Mouse (Mus musculus): Measurements from ENCODE around the gene Gpc5. TPM values are rescaled to one million over a fixed set of nuclear protein-coding genes. Genes with fewer than 3 reads are reported as not detected.

Gpc5 gene
- total RNA-seq, 2 experiments from 2014 or later: not detected

- no peak for DNase-seq (ENCODE audit: low spot score)
Measured at GRCm38 (mm10) chr14:116212029-116212428, 1120.0 kb downstream of the Gpc5 start.

DNA sequence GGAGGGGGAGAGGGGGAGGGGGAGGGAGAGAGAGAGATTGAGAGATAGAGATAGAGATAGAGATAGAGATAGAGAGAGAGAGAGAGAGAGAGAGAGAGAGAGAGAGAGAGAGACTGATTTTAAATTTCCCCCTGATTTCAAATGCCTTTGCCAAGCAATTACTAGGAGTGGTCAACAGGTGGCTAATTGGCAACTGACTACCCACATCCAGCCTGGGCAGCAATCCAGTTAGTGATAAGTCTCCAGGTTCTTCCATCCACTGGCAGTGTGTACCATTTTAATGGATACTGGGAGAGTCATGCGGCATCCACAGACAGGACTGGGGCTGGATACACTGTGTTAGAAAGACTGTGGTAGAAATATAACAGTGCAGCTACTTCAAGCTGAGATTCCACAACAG, 1166.1 kb downstream of the Gpc5 start:
- no peak for DNase-seq (ENCODE audit: low spot score)

- no peak for DNase-seq (ENCODE audit: low spot score)
Measured at GRCm38 (mm10) chr14:116308541-116308940, 1216.5 kb downstream of the Gpc5 start.

GRCm38 (mm10) chr14:116317491-116317890, 1225.5 kb downstream of the Gpc5 start:
- DNase-seq (ENCODE audit: low spot score): no peak

DNA sequence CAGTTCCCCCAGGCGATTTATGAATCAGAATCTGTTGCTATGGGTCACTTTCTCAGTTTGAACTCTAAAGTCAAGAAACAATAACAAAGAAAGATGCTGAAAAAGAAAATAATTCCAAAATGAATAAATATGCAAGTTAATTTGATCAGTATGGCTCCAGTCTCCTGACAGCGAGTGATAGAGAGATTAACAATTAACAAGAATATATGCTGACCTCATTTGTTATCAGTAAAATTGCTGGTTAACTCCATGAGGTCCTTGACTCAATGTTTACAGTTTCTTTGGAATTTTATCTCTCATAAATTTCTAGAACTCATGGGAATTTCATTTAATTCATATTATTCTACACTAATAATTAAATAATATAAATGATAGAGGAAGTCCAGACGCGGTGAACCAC, 1244.2 kb downstream of the Gpc5 start:
- DNase-seq (ENCODE audit: low spot score): no peak

DNA sequence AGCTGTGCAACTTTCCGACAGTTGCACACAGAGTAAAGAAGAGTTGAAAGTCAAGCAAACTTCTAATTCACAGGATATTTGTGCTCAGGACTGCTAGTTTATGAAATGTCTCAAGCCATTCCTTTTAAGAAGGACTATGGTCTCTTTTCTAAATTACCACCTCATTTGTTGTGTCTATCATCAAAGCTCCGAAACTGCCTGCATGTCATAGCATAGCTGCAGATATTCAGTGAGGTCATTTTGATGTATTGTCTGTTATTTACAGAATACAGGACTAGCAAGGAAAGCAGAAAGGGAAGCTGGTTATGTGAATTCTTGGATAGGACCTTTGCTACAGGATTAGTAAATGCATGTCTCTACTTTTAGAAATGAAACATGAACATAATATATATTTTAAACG, 1246.4 kb downstream of the Gpc5 start:
- DNase-seq (ENCODE audit: low spot score): no peak

DNA sequence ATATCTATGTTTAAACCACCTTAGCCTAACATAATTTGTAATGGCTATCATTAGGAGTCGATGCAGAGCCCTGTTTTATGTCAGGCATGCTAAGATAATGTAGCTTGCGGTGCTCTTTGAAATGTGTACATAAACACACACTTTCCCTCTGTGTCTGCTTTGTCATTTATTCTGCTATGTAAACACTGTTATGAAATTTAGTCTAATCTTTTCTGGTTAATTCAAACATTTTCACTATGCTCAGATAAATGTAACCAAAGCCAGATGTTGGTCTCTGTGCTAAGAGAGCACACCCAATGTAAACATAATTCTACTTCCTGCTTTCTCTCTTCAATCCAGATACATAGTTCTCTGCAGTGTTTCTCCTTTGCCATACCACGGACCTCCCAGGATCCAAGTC, 1256.5 kb downstream of the Gpc5 start:
- DNase-seq (ENCODE audit: low spot score): no peak

DNA sequence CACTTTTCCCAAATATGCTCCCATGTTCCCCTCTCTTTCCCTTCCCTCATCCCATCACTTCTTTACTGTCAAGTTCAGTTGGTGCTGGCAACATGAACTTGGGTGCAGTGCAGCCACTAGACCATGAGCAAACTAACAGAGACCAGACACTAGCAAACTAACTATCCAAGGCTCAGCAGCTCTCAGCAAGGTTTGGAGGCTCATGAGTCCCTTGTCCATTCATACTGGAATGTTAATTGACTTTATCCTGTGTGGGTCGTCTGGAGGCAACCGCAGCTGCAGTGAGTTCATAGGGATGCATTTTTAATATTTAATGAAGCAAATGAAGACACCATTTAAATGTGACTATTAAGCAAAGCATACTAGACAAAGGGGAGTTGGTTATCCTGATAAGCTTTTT, 1292.6 kb downstream of the Gpc5 start:
- DNase-seq (ENCODE audit: low spot score): no peak

- no peak for DNase-seq (ENCODE audit: low spot score)
Measured at GRCm38 (mm10) chr14:116415511-116415910, 1323.5 kb downstream of the Gpc5 start.

DNA sequence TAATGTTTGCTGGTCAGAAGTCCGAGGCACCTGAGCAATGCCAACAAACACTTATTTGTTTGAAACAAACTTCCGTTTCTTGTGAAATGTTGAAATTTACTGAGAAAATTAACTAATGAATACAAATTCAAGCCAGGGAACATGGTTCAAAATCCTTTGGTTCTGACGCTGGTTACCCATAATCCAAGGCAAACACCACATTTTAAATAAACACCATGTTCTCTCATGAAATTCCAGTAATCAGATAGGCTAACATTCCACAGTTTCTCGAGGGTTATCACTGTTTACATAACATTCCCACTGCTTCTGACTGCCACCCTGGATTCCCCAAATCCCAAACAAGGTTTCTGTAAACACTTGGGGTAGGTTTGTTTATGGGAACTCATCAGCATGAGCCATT, 1356.2 kb downstream of the Gpc5 start:
- no peak for DNase-seq (ENCODE audit: low spot score)

DNA sequence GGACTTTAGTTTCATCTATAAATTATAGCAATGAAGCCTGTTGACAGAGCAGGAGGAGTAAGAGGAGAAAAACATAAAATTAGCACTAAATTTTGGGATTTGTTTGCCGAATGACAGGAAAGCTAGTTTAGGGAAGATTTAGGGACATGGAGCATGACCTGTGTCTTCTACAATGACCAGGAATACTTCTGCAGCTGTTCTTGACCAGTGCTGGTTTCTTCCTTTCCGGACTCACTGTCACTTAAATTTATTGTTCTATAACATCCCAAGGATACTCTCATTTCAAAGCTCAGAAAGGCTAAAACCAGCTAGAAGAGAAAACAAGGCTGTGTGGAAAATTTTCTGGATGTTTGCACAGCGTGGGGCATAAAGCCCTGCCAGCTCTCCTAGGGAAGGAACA, 1361.3 kb downstream of the Gpc5 start:
- no peak for DNase-seq (ENCODE audit: low spot score)

DNA sequence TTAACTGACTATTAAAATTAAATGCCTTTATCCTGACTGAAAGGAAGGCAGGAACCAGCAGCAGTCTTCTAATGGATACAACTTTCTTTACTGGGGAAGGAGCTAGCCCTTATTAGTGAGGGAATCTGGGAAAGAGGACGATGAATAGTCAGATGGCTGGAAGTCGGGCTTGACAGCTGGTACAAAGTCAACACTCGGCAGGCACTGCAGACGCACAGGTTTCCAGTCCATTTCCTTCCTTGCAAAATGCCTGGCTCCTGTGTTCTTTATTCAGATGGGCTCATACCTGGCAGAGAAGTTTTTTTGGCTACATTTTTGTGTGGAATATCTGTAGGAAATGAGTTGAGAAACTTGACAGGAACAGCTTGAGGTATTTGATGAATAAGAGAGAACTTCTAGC, 1364.2 kb downstream of the Gpc5 start:
- no peak for DNase-seq (ENCODE audit: low spot score)

- no peak for DNase-seq (ENCODE audit: low spot score)
Measured at GRCm38 (mm10) chr14:116473378-116474179, 1381.6 kb downstream of the Gpc5 start.

DNA sequence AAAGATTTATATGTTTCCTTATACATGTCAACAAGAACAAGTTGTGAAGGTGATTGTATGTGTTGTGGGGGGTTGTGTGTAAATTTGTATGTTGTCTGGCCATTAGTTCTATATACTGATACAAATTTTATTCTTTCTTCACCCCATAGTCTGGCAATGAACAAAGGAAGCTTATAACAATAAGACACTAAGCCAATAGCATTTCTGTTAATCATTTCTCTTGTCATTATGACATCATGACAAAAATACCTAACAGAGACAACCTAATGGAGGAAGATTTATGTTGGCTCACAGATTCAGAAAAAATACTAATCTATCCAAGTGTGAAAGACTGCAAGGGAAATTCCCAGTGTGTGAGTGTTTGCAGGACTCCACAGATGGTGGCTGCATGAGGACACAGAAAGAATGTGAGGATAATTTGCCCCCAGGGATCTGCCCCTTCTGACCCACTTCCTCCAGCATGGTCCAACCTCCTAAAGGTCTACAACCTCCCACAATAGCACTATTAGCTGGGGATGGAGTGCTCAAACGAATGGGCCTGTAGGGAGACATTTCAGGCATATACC, 1402.4 kb downstream of the Gpc5 start:
- no peak for DNase-seq (ENCODE audit: low spot score)

DNA sequence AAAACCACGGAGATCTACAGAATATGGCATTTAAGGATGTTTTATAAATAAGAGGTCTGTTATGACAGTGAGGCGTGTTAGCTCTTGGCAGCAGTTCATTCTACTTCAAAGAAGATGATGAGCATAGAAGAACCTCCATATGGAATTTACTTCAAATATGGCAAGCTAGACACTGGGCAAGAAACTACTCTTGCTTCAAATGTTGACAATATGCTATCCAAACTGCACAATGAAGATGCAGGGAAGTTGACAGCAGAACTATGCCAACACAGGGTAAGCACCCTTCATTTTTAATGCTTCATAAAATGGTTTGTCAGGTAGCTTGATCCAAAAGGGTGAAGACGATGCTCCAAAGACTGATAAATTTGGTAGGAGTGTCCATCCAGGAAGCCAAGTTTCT, 1446.2 kb downstream of the Gpc5 start:
- no peak for DNase-seq (ENCODE audit: low spot score)

DNA sequence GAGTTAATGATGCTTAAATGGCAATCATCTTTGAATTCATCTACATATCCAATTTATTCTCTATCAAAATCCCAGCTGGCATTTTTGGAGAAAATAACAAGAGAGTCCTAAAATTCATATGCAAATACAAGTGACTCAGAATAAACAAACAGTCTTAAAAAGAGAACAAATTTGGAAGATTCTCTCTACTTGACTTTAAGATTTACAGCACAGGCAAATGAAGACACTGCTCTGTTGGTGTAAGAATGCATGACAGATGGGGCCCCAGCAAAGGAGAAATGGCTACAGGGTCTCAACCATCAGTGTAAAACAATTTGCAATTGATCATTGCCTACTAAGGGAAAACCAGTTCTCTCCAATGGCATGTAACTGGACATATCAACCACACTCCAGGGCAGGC, 1451.7 kb downstream of the Gpc5 start:
- DNase-seq (ENCODE audit: low spot score): no peak

DNA sequence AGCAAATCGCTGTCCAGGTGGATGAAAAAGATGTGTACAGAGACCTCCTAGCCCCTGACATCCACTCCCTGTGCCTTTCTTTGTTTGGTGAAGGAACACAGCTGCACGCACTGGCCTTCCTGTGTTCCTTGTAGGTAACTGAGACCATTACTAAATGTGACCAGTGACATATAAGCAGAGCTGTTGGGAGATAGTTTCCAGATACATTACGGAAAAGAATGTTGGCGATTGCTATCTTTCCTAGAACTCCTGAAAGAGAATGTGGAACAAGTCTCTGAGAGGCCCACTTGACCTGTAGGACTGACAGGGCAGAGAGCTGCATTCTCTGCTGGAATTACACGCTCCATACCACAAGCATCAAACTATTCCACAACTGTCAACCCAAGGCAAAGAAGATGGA, 1459.4 kb downstream of the Gpc5 start:
- no peak for DNase-seq (ENCODE audit: low spot score)

DNA sequence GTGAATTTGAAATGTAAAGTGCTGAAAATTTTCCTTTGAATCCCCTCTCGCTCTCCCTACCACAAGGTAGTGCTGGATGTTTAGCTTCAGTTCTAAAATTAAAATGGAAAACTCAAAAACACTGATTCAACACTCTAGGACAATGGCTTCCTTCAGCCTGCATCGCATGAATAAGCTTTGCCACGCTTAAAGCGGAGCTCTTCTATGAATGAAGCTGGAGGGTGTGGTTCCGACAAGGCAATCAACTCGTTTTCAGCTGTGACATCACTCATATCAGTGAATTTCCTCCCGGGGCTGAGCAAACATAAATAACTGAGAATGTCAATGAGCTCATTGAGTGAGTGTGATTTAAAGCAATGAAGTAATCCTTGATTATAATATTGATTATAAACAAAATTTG, 1461.3 kb downstream of the Gpc5 start:
- no peak for DNase-seq (ENCODE audit: low spot score)

DNA sequence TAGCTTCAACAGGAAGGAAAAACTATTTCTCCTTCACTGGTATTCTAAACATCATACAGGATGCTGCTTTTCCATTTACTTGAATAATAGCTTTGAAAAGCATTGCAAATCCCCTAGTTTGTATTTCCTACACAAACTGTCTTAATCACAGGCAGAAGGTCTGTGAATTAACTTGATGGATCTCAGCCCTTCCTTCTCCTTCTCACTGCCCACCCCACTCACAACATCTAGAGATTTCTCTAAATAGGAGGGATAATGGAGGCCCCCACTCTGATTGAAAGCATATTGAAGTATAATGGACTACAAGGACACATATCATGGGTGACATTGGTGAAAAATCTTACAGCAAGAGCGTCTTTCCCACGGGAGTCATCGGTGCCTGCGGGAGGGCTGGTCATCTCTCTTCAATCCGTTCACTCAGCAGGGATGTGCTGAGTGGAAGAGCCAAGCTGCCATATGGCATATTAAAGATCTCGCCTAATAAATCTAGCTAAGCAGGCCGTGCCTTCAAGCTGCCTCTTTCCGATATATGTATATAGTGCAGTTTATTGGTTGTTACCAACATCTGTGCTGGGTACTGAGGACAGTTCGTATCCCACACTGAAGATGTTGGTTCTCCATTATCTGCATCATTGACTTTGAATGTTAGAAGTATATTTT, 1466.3 kb downstream of the Gpc5 start:
- no peak for DNase-seq (ENCODE audit: low spot score)

DNA sequence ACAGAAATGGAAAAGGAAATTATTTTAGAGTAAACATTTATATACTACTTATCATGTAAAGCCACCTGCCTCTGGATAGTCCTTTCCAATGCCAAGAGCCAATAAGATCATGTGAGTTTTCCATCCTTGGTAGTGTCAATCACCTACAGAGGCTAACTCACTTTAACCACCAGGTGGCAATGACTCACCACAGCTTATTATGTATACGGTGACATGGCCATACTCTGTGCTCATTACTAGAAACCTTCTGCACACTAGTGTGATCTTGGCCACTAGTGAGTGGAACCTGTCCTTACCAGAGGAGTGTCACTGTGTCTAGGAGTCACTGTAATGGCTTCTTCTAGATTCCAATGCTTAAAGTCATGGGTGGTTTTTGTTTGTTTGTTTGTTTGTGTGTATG, 1468.0 kb downstream of the Gpc5 start:
- no peak for DNase-seq (ENCODE audit: low spot score)

Measured in gastrocnemius, adult 18-20 months (tissue).